Mouse (Mus musculus): ENCODE results near the gene Cyth1.

- no peak for TF ChIP-seq CTCF (IDR thresholded peaks at IDR 0.05; ENCODE audit: extremely low read depth, insufficient read length, insufficient replicate concordance, low read depth, low read length)
- no peak for TF ChIP-seq POLR2A (IDR thresholded peaks at IDR 0.05; ENCODE audit: low read depth, low read length)
Observed at GRCm38 (mm10) chr11:118287573-118287972, 39.2 kb upstream of the Cyth1 start.
